Mouse (Mus musculus) bone marrow macrophage, adult 2 months (primary cell): Measurements from ENCODE around the gene Cd164l2. TPM values are rescaled to one million over a fixed set of nuclear protein-coding genes. Genes with fewer than 3 reads are reported as not detected.

Source experiments
- H3K27ac ChIP-seq: 2 replicates; pipeline ENCODE4 v1.5.1; 2012; ENCODE audit warnings: low read depth, low read length; ENCODE audit not compliant: insufficient read depth
- H3K4me1 ChIP-seq: 2 replicates; pipeline ENCODE4 v1.6.1; 2012; ENCODE audit warnings: low read length; ENCODE audit not compliant: control insufficient read depth, insufficient read depth
- H3K4me3 ChIP-seq: 2 replicates; pipeline ENCODE4 v1.5.1; 2012; ENCODE audit warnings: mild to moderate bottlenecking, low read length, moderate library complexity; ENCODE audit not compliant: insufficient read depth
- CTCF ChIP-seq: IDR thresholded peaks from 2 replicates; pipeline ENCODE4 v1.5.1; 2012; ENCODE audit warnings: low read depth, mild to moderate bottlenecking, low read length, moderate library complexity
- POLR2A ChIP-seq: IDR thresholded peaks from 2 replicates; pipeline ENCODE4 v1.6.1; 2012; ENCODE audit warnings: mild to moderate bottlenecking, low read depth, low read length, borderline replicate concordance
- polyA plus RNA-seq: library from polyadenylated mRNA; stranded (reverse); fragments of >200 nt; gene quantifications from 2 replicates; pipeline ENCODE4 v1.2.4, GENCODE M21; 2012; ENCODE audit not compliant: missing spikeins, insufficient read depth, insufficient read length

Cd164l2 gene
- polyA plus RNA-seq, 1 experiment: not detected

DNA sequence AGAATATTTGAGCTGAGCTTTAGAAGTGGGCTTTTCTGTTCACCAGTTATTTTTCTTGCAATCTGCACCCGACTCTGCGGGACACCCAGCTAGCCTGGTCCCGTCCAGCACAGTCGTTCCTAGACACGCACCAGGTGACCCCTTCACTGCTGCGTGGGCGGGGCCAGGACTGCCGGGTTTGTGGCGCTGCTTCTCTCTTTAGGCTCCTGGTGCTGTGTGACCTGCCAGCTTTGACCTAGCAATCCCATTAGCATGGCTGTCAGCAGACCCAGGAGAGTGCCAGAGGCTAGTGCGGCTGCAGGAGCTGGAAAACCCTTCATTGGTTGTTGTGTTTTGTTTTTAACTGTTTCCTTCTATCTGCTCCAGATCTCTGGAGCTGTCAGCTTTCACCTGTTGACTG is 22.5 kb upstream of the Cd164l2 start:
- Histone ChIP-seq H3K4me1 (peaks cover 17% of the 10 kb centered on the region), H3K27ac (no peak overlapping the region), H3K4me3 (no peak overlapping the region)
- TF ChIP-seq POLR2A (no peak), CTCF (no peak)

GRCm38 (mm10) chr4:133194482-133194881 is 17.4 kb upstream of the Cd164l2 start:
- TF ChIP-seq POLR2A: no peak
- TF ChIP-seq CTCF: no peak
- H3K27ac ChIP-seq: no peak overlapping the region
- no peak overlapping the region for H3K4me3 ChIP-seq
- H3K4me1 ChIP-seq: no peaks in the 10 kb centered on the region

GRCm38 (mm10) chr4:133195014-133195413 is 16.9 kb upstream of the Cd164l2 start:
- H3K4me1 ChIP-seq: no peaks in the 10 kb centered on the region
- no peak for TF ChIP-seq CTCF
- TF ChIP-seq POLR2A: no peak
- H3K4me3 ChIP-seq: no peak overlapping the region
- H3K27ac ChIP-seq: no peak overlapping the region

GRCm38 (mm10) chr4:133196136-133196535 is 15.8 kb upstream of the Cd164l2 start:
- TF ChIP-seq CTCF: no peak
- no peak for TF ChIP-seq POLR2A
- H3K4me1 ChIP-seq: no peaks in the 10 kb centered on the region
- no peak overlapping the region for H3K4me3 ChIP-seq
- H3K27ac ChIP-seq: no peak overlapping the region

- no peak overlapping the region for H3K27ac ChIP-seq
- H3K4me3 ChIP-seq: no peak overlapping the region
- no peaks in the 10 kb centered on the region for H3K4me1 ChIP-seq
- TF ChIP-seq POLR2A (no peak), CTCF (no peak)
Observed at GRCm38 (mm10) chr4:133196852-133197251, 15.1 kb upstream of the Cd164l2 start.

DNA sequence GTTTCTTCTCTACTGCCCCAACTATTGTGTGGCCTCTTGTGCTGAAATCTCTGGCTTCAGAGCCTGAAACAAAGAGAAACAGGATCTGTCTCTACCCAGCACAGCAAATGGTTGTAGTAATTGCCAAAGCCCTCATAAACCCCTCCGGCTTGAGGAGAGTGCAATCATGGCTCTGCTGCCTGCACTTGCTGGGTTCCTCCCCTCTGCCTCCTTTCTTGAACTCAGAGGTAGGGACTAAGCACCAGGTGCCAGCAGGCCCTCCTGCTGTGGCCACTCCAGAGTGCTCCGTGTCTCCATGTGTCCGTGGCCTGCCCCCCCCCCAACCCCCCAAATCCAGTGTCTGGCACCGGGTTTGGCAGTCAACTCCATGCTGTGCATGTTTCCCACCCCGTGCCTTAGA is 14.6 kb upstream of the Cd164l2 start:
- no peak overlapping the region for H3K27ac ChIP-seq
- TF ChIP-seq CTCF (no peak), POLR2A (no peak)
- H3K4me3 ChIP-seq: no peak overlapping the region
- H3K4me1 ChIP-seq: no peaks in the 10 kb centered on the region

DNA sequence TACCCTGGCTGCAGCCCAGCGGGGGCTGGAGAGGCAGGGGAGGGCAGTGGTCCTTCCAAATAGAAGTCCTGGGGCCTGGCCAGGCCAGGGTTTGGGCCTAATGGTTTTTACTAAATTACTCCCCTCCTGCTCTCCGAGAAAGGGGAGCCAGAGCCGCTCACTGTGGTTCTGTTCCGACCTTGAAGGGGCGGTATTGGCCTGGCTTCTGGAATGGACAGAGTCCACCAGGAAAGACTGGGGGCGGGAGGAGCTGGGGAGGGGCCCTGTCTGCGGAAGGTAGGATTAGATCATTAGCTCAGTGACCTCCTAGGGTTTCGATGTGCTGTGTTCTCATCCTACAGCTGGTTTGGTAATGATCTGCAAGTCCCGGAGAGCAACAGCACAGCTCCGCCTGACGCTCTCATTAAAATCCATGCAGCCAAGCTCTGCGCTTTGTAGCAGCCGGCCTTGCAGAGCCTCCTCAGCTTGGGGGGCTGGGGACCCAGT is 14.1 kb upstream of the Cd164l2 start:
- Histone ChIP-seq H3K4me1 (no peaks in the 10 kb centered on the region), H3K4me3 (no peak overlapping the region), H3K27ac (no peak overlapping the region)
- no peak for TF ChIP-seq CTCF
- TF ChIP-seq POLR2A: no peak

DNA sequence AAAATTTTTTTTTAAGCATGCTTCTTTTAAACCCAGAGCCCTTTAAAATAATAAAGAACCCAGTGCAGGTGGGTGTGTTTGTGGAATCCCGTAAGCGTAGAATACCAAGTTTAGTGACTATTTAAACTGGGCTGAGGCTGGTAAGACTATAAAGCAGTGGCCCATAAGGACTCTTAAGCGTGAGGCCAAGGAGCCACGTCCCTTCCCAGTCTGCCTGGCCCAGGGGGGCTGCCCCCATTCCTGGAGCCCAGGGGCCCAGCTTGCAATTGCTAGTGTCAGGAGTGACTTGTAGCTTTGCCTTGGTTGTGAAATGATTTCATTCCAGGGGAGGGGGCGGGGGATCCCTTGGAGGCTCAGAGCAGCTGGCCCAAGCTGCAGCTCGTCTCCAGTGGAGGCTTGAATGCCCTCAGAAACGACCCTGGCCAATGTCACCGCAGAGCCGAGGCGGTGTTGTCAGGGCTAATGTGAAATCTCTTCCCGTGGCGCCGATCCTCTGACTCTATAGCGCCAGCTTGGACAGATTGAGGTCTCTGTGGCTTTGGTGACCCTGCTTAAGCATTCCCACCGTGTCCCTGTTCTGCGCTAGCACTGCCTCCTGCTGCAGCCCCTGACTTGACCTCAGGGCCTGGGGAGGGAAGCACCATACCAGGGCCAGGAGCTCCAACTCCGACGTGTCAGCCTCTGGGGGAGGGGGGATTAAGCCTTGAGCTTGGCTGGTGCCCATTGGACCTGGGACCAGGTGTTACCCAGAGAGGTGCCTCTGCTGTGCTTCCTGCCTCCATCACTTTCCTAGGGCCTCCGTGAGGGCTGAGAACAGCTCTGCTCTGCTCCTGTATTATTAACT is 13.4 kb upstream of the Cd164l2 start:
- Histone ChIP-seq H3K4me3 (no peak overlapping the region), H3K4me1 (no peaks in the 10 kb centered on the region), H3K27ac (no peak overlapping the region)
- TF ChIP-seq POLR2A: no peak
- no peak for TF ChIP-seq CTCF

GRCm38 (mm10) chr4:133199743-133200142 is 12.2 kb upstream of the Cd164l2 start:
- TF ChIP-seq CTCF: no peak
- TF ChIP-seq POLR2A: no peak
- Histone ChIP-seq H3K27ac (no peak overlapping the region), H3K4me3 (no peak overlapping the region), H3K4me1 (peaks cover 4% of the 10 kb centered on the region)

- Histone ChIP-seq H3K4me3 (no peak overlapping the region), H3K4me1 (peaks cover 9% of the 10 kb centered on the region), H3K27ac (no peak overlapping the region)
- TF ChIP-seq POLR2A (no peak), CTCF (no peak)
Observed at GRCm38 (mm10) chr4:133200343-133200742, 11.6 kb upstream of the Cd164l2 start.
